Mouse (Mus musculus) frontal cortex, adult 2 months (tissue): ENCODE data around the gene Tti1. TPM values are rescaled to one million over a fixed set of nuclear protein-coding genes. Genes with fewer than 3 reads are reported as not detected.

Experiments used
- DNase-seq, 2 experiments: peaks; one replicate each; pipeline ENCODE4 v3.0.0; 2022; ENCODE audit warnings: low spot score in 1 of 2; ENCODE audit errors: extremely low spot score in 1 of 2
- polyA plus RNA-seq: library from polyadenylated mRNA; depleted of rRNA; stranded (reverse); fragments of >200 nt; gene quantifications from 2 replicates; pipeline ENCODE4 v1.2.3, GENCODE M21; 2012; rRNA removed

The Tti1 gene
- polyA plus RNA-seq, 1 experiment: 17.7 TPM

DNA sequence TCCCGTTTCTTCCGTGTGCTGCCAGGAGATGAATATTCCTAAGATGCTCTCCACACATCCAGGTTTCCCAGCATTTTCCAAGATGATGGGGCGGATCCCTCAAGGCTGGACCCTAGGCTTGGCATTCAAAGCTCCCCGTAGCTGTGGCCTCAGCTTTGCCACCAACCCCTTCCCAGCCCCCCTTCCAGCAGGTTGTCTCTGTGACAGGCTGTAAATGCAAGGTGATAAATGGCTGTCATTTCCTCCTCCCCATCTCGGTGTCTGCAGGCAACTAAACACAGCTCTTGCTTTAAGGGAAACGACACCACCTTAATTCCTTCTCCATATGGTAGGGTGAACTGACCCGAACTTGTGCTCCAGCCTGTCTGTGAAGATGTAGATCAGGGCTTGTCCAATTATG is 52.6 kb downstream of the Tti1 start:
- DNase-seq: no peak

DNA sequence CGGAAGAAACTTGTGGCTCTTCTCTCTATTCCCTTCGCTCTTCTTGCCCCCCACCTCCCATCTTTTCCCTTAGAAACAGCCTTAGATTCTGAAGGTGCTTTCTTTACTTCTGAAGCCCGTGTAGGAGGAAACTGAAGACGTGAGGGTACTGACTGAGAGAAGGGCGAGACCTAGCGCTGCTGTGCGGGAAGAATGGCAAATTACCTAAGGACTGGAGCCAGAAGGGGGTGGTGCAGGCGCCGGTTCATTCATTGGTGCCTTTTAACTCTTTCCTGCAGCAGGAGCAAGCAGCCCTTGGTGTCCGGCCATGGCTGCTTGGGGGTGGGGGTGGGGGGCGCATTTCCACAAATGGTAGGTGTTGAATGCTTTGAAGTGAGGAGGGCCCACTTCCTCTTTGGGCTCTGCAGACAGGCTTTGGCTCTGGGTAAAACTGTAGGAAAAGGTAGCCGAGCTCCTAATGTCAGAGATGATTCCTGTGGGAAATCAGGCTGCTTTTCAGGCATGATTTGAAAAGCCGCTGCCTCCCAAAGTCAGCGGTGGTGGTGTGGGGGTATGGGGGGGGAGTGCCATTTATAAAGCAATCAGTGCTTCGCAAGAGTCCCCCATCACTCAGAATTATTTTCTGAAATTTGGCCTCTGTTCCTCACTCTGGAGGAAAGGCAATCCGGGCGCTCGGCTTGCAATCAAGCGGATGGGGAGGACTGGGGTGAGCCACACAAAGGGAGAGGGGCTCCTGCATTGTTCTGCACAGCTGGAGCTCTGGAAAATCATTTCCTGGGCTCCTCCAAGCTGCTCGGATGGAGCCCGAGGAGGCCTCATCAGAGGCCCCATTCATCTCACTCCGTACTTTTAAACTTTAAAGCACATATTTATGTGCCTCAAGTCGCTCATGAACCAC is 53.4 kb downstream of the Tti1 start:
- DNase-seq: no peak

DNA sequence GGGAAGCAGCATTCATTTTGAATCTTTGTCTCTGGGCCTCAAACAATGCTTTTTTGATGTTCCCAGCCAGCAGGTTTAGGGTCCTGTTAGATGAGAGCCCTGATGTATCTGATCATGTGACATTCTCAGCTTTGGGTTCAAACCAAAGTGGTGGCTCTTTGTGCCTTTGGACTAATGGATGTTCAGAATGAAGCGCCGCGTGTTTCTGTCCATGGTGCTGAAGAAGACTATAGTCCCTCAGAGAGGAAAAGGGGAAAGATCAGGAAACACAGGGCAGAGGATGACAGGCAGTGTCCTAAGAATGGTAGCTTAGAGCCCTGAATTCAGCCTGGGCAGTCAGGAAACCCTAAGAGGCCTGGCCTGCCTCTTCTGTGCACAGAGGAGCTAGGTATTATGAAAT is 57.6 kb downstream of the Tti1 start:
- no peak for DNase-seq

DNA sequence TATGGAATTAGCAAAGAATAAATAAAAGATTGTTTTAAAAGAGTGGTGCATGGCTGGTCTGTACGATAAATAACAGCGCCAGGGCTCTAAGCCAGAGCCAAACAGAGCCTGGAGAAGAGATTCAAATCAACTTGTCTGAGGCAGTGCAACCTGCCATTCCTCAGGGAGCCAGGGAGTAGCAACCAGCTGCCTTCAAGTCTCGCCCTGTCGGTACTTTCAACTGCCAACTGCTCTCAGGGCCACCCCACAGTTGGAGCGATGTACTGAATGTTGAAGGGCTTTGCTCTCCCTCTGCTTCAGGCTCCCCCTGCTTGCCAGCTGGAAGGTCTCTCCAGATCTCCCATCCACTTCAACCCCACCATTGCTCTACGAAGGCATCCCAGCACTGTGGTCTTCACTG is 58.1 kb downstream of the Tti1 start:
- DNase-seq: no peak

DNA sequence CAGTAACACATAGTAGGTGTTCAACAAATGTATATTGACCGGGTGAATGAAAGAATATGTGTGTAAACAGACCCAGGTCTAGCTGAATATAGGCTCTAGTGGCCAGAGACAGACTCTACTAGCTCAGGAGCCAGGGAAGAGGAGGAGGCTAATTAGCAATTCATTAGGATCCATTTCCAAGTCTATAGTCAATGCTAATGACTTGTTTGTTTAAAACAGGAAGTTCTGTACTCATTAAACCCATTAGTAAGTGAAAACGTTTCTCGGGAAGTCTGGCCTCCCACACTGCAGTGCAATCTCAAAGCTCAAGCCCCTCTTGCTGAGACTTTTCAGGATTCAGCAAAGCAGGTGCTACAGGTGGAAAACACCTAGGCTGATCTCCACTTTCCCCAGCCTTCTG is 60.4 kb downstream of the Tti1 start:
- no peak for DNase-seq

DNA sequence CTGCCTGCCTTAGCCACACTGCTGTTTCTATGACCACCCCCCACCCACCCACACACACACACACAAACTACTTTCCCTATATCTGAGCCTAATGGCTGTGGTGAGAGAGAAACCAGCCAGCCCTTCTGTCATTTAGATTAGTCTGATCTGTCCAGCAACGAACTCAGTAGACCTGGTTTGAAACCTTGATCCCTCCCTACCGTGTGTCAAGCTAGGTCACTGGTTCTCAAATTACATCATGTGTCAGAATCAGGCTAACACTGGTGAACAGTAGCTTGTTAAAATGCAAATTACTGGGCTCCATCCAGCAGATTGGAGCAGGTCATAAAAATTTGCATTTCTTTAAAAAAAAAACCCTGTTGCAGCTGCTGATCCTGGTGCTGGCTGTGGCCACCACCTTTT is 70.5 kb downstream of the Tti1 start:
- DNase-seq: no peak

DNA sequence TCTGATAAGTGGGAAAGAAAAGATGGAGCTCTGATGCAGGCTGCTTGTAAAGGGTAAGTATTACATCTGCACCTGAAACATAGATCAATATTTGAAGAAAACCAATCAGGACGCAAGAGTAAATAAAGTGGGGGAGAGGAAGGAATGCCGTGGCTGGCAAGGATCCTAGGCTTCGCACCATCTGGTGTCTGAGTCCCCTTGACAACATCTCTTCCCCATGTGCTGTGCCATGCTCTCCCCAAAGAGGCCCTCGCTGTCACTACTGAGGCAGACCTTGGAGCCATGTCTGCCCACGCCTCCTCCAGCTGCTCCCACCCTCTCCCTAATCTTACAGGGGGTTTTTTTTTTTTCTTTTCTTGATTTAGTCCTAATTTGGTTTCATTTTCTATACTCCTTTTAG is 74.3 kb downstream of the Tti1 start:
- peak in 1 of 2 experiments; percentile 42 for DNase-seq

DNA sequence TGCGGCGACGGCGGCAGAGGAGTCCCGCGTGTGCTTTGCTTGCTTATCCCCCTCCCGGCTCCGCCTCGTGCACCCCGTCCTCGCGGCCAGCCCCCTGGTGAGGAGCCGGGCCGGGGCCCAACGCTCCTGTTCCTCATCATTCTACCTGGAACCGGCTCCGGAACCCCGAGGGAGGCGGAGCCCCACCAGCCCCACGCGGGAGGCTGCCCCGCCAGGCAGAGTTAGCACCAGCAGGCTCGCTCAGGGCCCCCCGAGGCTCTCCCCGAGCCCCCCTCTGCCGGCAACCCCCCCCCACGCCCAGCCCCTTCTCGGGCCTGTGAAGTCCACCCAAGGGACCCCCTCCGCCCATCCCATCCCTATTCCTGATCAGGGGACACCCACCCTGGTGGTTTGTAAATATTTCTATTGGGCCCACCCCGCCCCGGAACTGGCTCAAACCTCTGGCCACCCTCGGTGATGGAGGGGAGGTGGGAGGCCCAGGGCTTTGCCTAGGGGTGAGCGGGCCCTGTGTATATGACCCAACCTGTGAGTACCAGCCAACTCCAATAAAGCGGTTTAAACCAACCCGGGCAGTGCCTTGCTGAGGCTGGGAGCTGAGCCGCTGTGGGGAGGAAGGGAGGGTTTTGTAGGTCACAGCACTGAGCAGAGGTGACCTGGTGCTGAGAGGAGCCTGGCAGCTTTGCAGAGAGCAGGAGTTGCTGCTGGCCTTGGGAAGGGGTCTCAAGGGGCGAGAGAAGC is 83.9 kb downstream of the Tti1 start:
- DNase-seq: no peak

DNA sequence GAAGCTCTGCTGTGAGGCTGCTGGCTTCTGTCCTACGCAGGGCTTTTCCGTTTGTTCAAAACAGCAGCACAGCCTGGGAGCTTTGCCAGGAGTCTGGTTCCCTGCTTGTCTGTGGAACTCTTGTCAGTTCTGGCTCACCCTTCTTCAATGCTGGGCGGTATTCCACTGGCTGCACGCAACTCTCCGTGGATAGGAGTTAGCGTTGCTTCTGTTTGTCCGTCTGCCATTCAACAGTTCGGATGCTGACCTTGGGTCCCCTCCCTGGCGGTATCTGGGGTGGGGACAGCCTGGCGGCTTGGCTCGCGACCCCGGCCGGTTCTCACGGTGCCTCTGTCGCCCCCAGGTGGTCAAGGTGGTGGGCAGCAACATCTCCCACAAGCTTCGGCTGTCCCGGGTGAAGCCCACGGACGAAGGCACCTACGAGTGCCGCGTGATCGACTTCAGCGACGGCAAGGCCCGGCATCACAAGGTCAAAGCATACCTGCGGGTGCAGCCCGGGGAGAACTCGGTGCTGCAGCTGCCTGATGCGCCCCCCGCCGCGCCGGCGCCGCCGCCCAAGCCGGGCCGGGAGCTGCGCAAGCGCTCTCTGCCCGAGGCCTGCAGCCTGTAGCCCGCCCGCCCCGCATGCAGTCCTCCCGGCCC is 84.6 kb downstream of the Tti1 start:
- DNase-seq: peak; percentile 85 to 93

DNA sequence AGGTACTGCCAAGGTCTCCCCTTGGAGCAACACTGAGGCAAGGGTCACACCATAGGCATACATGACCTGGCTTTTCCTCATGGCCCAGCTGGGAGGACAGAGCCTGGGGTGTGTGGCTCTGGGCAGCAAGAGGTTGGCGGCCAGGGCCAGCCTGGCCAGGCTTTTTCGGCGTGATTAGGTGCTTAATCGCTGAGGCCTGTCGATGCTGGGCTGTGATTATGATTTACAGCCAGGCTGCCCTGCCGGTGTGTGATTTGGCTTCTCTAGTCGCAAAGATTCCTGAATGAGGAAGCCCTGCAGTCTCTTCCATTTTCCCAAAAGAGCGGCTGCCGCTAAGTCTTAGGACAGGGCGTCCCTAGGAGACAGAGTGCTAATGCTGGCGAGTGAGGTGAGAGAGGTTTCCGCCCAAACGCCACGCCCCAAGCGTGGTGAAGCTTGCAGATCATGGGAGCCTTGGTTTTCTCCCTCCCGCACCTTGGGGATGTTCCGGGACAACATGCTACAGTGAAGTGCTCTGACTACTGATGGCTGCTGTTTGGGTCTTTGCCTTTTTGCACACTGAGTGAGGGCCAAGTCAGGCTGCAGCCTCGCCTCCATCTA is 87.5 kb downstream of the Tti1 start:
- no peak for DNase-seq

DNA sequence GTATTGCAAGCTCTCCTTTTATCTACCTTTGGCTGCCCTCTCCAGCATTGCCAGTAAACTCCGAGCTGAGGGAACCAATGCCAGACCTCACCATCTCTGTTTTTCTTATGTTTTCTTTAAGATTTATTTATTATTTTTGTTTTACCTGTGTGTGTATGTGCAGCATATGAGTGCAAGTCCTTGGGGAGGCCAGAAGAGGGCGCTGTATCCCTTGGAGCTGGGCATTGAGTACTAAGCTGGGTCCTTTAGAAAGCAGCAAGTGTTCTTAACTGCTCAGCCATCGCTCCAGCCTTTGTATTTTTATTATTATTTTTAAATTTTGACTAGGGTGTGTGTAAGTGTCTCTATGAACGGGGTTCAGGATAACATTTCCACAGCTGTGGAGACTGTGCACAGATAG is 91.6 kb downstream of the Tti1 start:
- no peak for DNase-seq

DNA sequence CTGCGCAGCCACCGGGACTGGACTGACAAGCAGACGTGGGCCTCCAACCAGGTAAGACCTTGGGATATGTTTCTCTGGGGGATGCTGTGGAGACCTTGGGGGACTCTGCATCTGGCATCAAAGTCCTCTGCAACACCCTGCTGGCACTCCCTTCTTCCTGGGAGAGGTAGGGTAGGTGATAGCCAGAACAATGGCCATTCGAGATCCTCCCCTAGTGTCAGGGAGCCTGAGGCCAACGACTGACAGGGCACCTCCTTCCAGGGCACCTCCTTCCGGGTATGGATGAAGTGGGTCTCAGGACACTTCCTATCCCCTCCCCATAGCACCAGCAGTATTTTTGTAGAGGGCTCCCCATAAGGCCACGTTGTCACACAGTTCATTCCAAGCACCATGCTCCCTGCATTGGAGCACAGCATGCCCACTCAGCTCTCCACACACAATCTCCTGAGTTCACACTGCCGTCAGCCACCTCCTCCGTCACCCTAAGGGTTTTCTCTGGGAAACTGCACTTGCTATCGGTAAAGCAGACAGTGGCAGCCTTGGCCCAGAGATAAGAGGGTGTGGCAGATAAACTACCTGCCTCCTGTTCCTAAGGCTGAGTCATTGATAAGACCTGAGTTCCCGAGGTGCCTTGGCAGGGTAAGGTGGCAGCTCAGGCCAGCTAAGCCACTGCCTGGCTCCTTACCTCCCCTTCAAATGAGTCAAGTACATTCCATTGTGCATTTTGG is 92.6 kb downstream of the Tti1 start:
- DNase-seq: no peak

DNA sequence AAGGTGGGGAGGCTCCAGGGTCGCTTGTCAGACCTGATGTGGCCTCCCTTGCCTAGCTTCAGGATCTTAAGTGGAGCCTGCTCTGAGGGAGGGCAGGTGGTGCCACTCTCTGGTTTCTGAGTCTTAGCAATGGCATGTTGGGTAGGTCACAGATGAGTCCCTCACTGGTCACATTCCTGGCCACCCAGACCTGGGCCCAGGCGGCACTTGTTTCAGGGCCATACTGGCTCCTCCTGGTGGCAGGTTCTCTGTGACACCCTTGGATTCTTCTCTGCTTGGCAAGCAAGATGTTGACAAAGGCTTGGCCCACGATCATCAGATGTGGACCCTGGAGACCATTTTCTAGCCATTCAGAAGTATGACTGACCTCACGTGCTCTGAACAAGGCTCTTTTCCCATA is 95.6 kb downstream of the Tti1 start:
- no peak for DNase-seq

Other genes starting within 250 kb of the Tti1 start
- 61.1 and 72.3 TPM in 2 replicates for gene Vstm2l, start 113.8 kb downstream of the Tti1 start, polyA plus RNA-seq
- gene Rprd1b, start 64 bp upstream of the Tti1 start, polyA plus RNA-seq: 17.9 and 18.4 TPM in 2 replicates
- gene Tgm2, start 118.0 kb upstream of the Tti1 start, polyA plus RNA-seq: 11.2 and 11.3 TPM in 2 replicates
- gene D630003M21Rik, start 200.8 kb upstream of the Tti1 start, polyA plus RNA-seq: 3.7 and 4.5 TPM in 2 replicates
- gene Bpi, start 229.7 kb upstream of the Tti1 start, polyA plus RNA-seq: not detected in 2 replicates